Mouse (Mus musculus): Measurements from ENCODE around the gene Hcn3.

- no peak for TF ChIP-seq CTCF (IDR thresholded peaks at IDR 0.05; ENCODE audit: low read depth, low read length)
- TF ChIP-seq TAL1 (conservative IDR thresholded peaks at IDR 0.05; ENCODE audit: low read depth, low read length), result no peak
- no peak for TF ChIP-seq GATA1 (IDR thresholded peaks at IDR 0.05; ENCODE audit: borderline replicate concordance, low read length)
- no peak for TF ChIP-seq GATA2 (IDR thresholded peaks at IDR 0.05; ENCODE audit: borderline replicate concordance, low read depth, low read length)
These were observed 34.0 kb downstream of the Hcn3 start for GRCm38 (mm10) chr3:89125981-89126380.

All from G1E (cell line).